Mouse (Mus musculus): ENCODE results near the gene Abhd12b. TPM values are rescaled to one million over a fixed set of nuclear protein-coding genes. Genes with fewer than 3 reads are reported as not detected.

Gene Abhd12b
- total RNA-seq, 2 experiments from 2014 or later: 0.34 to 0.40 TPM

GRCm38 (mm10) chr12:70201926-70202529, 48.1 kb downstream of the Abhd12b start:
- no peak for DNase-seq (ENCODE audit: low spot score in 2 of 2)

- no peak for DNase-seq (ENCODE audit: low spot score in 2 of 2)
Observed at GRCm38 (mm10) chr12:70204433-70204832, 50.5 kb downstream of the Abhd12b start.

GRCm38 (mm10) chr12:70208214-70208613, 54.3 kb downstream of the Abhd12b start:
- DNase-seq (ENCODE audit: low spot score in 2 of 2): no peak

GRCm38 (mm10) chr12:70212501-70212900, 58.6 kb downstream of the Abhd12b start:
- DNase-seq (ENCODE audit: low spot score in 2 of 2): no peak

- DNase-seq (ENCODE audit: low spot score in 2 of 2): no peak
Observed at GRCm38 (mm10) chr12:70213601-70214000, 59.7 kb downstream of the Abhd12b start.

GRCm38 (mm10) chr12:70214281-70214680, 60.3 kb downstream of the Abhd12b start:
- DNase-seq (ENCODE audit: low spot score in 2 of 2): no peak

- no peak for DNase-seq (ENCODE audit: low spot score in 2 of 2)
Observed at GRCm38 (mm10) chr12:70216229-70216800, 62.4 kb downstream of the Abhd12b start.

- no peak for DNase-seq (ENCODE audit: low spot score in 2 of 2)
Observed at GRCm38 (mm10) chr12:70218795-70219540, 65.0 kb downstream of the Abhd12b start.

GRCm38 (mm10) chr12:70221425-70221824, 67.5 kb downstream of the Abhd12b start:
- no peak for DNase-seq (ENCODE audit: low spot score in 2 of 2)

- no peak for DNase-seq (ENCODE audit: low spot score in 2 of 2)
Observed at GRCm38 (mm10) chr12:70223331-70223730, 69.4 kb downstream of the Abhd12b start.

- no peak for DNase-seq (ENCODE audit: low spot score in 2 of 2)
Observed at GRCm38 (mm10) chr12:70226655-70227054, 72.7 kb downstream of the Abhd12b start.

- peak in 1 of 2 experiments; percentile 47 for DNase-seq (ENCODE audit: low spot score in 2 of 2)
Observed at GRCm38 (mm10) chr12:70227121-70227932, 73.4 kb downstream of the Abhd12b start.

GRCm38 (mm10) chr12:70228155-70228554, 74.2 kb downstream of the Abhd12b start:
- no peak for DNase-seq (ENCODE audit: low spot score in 2 of 2)

GRCm38 (mm10) chr12:70231294-70231693, 77.4 kb downstream of the Abhd12b start, which contains the start of gene Pygl:
TSS of gene Pygl (minus strand) at chr12:70231488.
- DNase-seq (ENCODE audit: low spot score in 2 of 2): no peak

GRCm38 (mm10) chr12:70232020-70232544, 78.1 kb downstream of the Abhd12b start:
- no peak for DNase-seq (ENCODE audit: low spot score in 2 of 2)

Other genes with a start within 250 kb of the Abhd12b start
- 10 to 100 TPM; 18.7 to 19.3 TPM for gene Sav1, start 167.1 kb upstream of the Abhd12b start, total RNA-seq (2021)
- 10 to 100 TPM; 59.8 to 85.9 TPM for gene Nin, start 40.4 kb upstream of the Abhd12b start, total RNA-seq (2021)
- gene Pygl, start 77.3 kb downstream of the Abhd12b start, total RNA-seq (2021): 1 to 10 TPM; 4.2 to 5.3 TPM
- gene Trim9, start 193.5 kb downstream of the Abhd12b start, total RNA-seq (2021): 100 to 1,000 TPM; 299 to 300 TPM